Mouse (Mus musculus) hindbrain, embryonic 15.5 days (tissue): ENCODE measurements around the gene Xlr3b. TPM values are rescaled to one million over a fixed set of nuclear protein-coding genes. Genes with fewer than 3 reads are reported as not detected.
A peak's percentile ranks its signal among the peaks of the same experiment; 100 is the strongest.
"Not testable (repeated sequence)": the region's sequence is repeated elsewhere in the genome, so short reads cannot be mapped to it uniquely, and the experiment has no call there.

ENCODE experiments used
- ATAC-seq: fragments of 200-750 bp; cut with Nextera tagmentation; 2 replicates; pipeline ENCODE4 v1.8.0; 2017; ENCODE audit warnings: low read depth, moderate number of reproducible peaks, moderate TSS enrichment; ENCODE audit not compliant: low FRiP score
- H3K27ac ChIP-seq: fragments of 300-500 bp; sonication (generic); replicated peaks from 2 replicates; pipeline ENCODE4 v1.5.1; 2015; ENCODE audit warnings: mild to moderate bottlenecking, inconsistent platforms
- H3K27me3 ChIP-seq: fragments of 300-500 bp; sonication (generic); 2 replicates; pipeline ENCODE4 v1.6.1; 2015; ENCODE audit warnings: control low read depth, inconsistent platforms
- H3K36me3 ChIP-seq: fragments of 300-500 bp; sonication (generic); 2 replicates; pipeline ENCODE4 v1.6.1; 2015; ENCODE audit warnings: control low read depth, inconsistent platforms
- H3K4me1 ChIP-seq: fragments of 300-500 bp; sonication (generic); replicated peaks from 2 replicates; pipeline ENCODE4 v1.6.1; 2015; ENCODE audit warnings: control low read depth, inconsistent platforms
- H3K4me2 ChIP-seq: fragments of 300-500 bp; sonication (generic); 2 replicates; pipeline ENCODE4 v1.6.1; 2015; ENCODE audit warnings: moderate library complexity, mild to moderate bottlenecking, inconsistent platforms
- H3K4me3 ChIP-seq: fragments of 300-500 bp; sonication (generic); 2 replicates; pipeline ENCODE4 v1.5.1; 2015; ENCODE audit warnings: mild to moderate bottlenecking, inconsistent platforms
- H3K9ac ChIP-seq: fragments of 300-500 bp; sonication (generic); 2 replicates; pipeline ENCODE4 v1.6.1; 2015; ENCODE audit warnings: inconsistent platforms
- H3K9me3 ChIP-seq: fragments of 300-500 bp; sonication (generic); 2 replicates; pipeline ENCODE4 v1.6.1; 2016; ENCODE audit warnings: control low read depth, inconsistent platforms
- WGBS: fragments of 180-500 bp; shearing (Covaris S2); methylation state at CpG from one replicate; pipeline ENCODE4 v1.1.7; 2015; 5-methylcytosine and 5-hydroxymethylcytosine counted together
- polyA plus RNA-seq: library from polyadenylated mRNA; unstranded; fragments of >200 nt; fragmentation: Nextera tagmentation; extraction: Ambion mirVana; gene quantifications from 2 replicates; pipeline ENCODE4 v1.2.1, GENCODE M21; 2015

Xlr3b gene
- 15.5 and 18.1 TPM in 2 replicates for polyA plus RNA-seq

DNA sequence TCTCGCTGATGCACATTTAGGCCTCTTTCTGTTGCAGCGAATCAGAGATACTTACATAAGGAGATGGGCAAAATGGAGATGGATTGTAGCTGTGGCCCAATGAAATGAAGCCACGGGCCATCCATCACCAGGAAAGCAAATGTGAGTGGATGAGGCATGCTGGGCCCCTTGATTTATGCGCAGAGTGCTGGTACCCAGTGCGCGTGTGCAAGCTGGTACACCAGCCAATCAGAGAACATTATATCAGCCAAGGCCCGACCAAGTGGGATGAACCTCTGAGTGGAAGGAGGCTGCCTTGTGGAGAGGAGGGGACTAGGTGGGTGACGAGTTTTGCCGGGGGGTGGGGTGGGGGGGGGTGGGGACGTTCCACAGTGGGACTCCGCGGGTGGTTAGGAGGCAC, at the start of gene Xlr3b:
Gene Xlr3b (plus strand): TSS at position 274 of the 400 bp plus-strand sequence.
- not testable (repeated sequence) for H3K27me3 ChIP-seq, H3K9me3 ChIP-seq, H3K9ac ChIP-seq, H3K4me1 ChIP-seq, H3K27ac ChIP-seq, H3K4me2 ChIP-seq, H3K36me3 ChIP-seq, H3K4me3 ChIP-seq
- peak; percentile 61; the same call in 1 of the 2 replicates for ATAC-seq
- WGBS, result 80% methylated on average over 12 of the region's 12 CpGs

DNA sequence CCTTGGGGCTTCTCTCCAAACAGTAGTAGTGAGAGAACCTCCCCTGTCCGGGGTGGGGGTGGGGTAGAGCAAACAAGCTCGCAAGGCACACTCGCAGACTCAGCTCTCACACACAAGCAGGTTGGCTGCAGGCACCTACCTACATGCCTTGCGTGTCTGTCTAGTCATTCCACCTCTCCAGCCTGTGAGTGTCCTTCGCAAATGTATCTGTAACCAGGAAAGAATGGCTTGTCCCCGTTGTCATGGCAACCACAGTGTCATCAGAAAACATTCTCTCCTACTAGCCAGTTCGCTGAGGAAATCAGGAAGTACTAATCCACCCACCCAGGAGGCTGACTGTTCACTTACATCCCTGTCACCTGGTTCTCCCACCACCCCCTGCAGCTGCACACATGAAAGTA, 48.8 kb upstream of the Xlr3b start:
- peak; percentile 87 for ATAC-seq
- H3K27ac ChIP-seq, H3K9me3 ChIP-seq, H3K27me3 ChIP-seq, H3K4me2 ChIP-seq, H3K36me3 ChIP-seq, H3K4me1 ChIP-seq, H3K4me3 ChIP-seq, H3K9ac ChIP-seq: not testable (repeated sequence)
- no CpG with 5 or more reads among the region's 7 CpGs for WGBS

DNA sequence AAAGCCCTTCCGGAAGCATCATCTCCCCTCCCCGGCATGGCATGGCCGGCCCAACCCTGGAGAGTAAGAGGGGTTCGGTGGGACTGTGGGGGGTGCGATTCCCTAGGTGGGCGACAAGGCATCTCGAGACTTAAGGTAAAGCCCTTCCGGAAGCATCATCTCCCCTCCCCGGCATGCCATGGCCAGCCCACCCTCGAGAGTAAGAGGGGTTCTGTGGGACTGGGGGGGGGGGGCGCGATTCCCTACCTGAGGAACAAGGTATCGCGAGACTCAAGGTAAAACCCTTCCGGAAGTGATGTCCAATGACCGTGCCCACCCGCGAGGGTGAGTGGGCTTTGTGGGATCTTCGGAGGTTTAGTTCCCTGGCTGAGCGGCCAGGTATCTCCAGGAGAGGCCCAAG, 43.5 kb upstream of the Xlr3b start, which contains the start of gene Xlr5b:
Gene Xlr5b (plus strand): TSS at position 301 of the 400 bp plus-strand sequence.
- WGBS, result no CpG with 5 or more reads among the region's 20 CpGs

DNA sequence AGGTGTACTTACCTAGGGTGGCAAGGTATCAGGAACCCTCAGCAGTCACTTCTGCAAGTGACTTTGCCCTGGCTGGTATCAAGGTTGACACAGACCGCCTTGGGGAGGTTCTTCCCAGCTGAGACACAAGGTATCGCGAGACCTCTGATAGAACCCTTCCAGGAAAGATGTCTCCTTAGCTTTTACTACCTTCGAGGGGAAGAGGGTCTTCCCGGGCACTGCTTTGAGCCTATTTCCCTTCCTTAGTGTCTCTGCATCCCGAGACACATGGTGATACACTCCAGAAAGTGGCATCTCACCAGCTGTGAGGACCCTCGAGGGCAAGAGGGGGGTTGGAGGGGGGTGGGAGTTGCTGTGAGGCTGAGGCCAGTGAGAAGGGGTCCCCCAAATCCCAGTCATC, 42.7 kb upstream of the Xlr3b start, which contains the start of gene DXBay18:
Gene DXBay18 (minus strand): TSS at position 101 of the 400 bp plus-strand sequence.
- not testable (repeated sequence) for H3K9me3 ChIP-seq

More for the DNA sequence above, 43.5 kb upstream of the Xlr3b start, which contains the start of gene Xlr5b:
- H3K9me3 ChIP-seq, H3K4me2 ChIP-seq, ATAC-seq, H3K27me3 ChIP-seq, H3K36me3 ChIP-seq, H3K4me3 ChIP-seq, H3K9ac ChIP-seq, H3K4me1 ChIP-seq, H3K27ac ChIP-seq: not testable (repeated sequence)

DNA sequence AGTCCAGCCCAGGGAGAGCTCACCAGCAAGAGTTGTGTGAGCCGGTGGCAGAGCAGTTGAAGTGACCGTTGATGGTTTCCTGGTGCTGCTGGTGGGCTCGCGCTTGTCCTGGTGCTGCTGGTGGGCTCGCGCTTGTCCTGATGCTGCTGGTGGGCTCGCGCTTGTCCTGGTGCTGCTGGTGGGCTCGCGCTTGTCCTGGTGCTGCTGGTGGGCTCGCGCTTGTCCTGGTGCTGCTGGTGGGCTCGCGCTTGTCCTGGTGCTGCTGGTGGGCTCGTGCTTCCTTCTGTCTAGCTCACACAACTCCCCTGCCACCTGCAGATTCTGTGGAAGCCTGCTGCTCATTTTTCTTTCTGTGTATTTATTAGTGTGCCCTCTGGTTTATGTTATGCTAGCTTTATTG, 15.1 kb upstream of the Xlr3b start, which contains the start of gene Spin2d:
Gene Spin2d (minus strand): TSS at position 101 of the 400 bp plus-strand sequence.
- H3K4me3 ChIP-seq, H3K27me3 ChIP-seq, H3K9ac ChIP-seq, H3K9me3 ChIP-seq, ATAC-seq, H3K36me3 ChIP-seq, H3K27ac ChIP-seq, H3K4me1 ChIP-seq, H3K4me2 ChIP-seq: not testable (repeated sequence)
- WGBS, result 90% methylated on average over 6 of the region's 15 CpGs

More for the DNA sequence above, 42.7 kb upstream of the Xlr3b start, which contains the start of gene DXBay18:
- H3K27me3 ChIP-seq, ATAC-seq, H3K27ac ChIP-seq, H3K4me2 ChIP-seq, H3K9ac ChIP-seq, H3K4me3 ChIP-seq, H3K36me3 ChIP-seq, H3K4me1 ChIP-seq: not testable (repeated sequence)
- WGBS, result no CpG with 5 or more reads among the region's 7 CpGs

DNA sequence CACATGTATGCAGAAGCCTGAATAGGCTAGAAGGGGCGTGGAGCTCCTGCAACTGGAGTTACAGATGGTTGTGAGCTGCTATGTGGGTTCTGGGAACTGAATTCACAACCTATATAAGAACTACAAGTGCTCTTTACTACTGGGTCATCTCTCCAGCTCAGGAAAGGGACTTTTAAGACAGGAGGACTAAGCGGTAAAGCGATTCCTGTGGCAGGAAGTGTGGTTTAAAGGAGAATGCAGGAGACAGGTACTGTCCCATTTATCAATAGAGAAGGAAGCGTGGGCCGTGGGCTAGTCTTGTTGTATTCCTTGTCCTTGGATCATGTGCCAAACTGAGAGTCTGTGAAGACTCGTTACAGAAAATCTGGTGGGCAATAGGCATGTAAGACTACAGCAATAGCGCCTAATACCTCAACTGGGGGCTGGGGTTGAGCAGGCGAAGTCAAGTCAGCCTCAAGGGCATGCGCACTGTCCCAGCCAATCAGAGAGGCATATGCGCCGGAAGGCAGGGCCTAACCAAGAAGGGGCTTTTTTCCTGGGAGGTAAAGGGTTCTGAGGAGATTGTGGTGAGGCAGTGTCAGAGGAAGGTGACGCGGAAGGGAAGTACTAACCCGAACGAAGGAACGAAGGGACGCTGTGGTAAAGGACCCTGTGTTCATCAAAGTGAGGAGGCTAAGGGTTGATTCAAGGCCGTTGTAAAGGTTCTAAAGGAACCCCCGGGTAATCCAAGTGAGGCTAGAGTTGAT, 22.0 kb downstream of the Xlr3b start, which contains the start of gene Xlr4b:
Gene Xlr4b (plus strand): TSS at position 515 of the 746 bp plus-strand sequence.
- not testable (repeated sequence) for H3K4me1 ChIP-seq, H3K9ac ChIP-seq, ATAC-seq, H3K27me3 ChIP-seq, H3K36me3 ChIP-seq, H3K4me2 ChIP-seq, H3K9me3 ChIP-seq, H3K27ac ChIP-seq, H3K4me3 ChIP-seq
- 81% methylated on average over 15 of the region's 19 CpGs for WGBS

DNA sequence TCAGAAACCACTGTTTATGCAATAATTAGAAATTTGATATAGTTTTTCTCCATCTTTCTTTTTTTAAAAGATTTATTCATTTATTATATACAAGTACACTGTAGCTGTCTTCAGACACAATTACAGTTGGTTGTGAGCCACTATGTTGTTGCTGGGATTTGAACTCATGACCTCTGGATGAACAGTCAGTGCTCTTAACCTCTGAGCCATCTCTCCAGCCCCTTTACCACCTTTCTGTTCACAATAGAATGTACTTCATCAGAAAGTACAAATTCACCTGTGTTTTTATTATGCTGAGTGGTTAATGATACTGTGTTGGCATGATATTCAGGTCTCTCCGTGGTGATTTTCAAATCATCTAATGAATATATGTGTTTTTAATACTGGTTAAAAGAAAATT, 33.4 kb downstream of the Xlr3b start:
- no peak overlapping the region for H3K4me3 ChIP-seq
- H3K4me2 ChIP-seq, result no peak overlapping the region
- no peaks in the 10 kb centered on the region for H3K27me3 ChIP-seq
- H3K27ac ChIP-seq, result no peak overlapping the region
- no peaks in the 10 kb centered on the region for H3K36me3 ChIP-seq
- no peak overlapping the region for H3K9ac ChIP-seq
- H3K4me1 ChIP-seq, result 0 out of 2 replicates have a peak, but pooled peaks cover under 1% of the 10 kb centered on the region
- WGBS, result 42% methylated on average over 1 of the region's 1 CpGs
- no peaks in the 10 kb centered on the region for H3K9me3 ChIP-seq
- ATAC-seq, result no peak

DNA sequence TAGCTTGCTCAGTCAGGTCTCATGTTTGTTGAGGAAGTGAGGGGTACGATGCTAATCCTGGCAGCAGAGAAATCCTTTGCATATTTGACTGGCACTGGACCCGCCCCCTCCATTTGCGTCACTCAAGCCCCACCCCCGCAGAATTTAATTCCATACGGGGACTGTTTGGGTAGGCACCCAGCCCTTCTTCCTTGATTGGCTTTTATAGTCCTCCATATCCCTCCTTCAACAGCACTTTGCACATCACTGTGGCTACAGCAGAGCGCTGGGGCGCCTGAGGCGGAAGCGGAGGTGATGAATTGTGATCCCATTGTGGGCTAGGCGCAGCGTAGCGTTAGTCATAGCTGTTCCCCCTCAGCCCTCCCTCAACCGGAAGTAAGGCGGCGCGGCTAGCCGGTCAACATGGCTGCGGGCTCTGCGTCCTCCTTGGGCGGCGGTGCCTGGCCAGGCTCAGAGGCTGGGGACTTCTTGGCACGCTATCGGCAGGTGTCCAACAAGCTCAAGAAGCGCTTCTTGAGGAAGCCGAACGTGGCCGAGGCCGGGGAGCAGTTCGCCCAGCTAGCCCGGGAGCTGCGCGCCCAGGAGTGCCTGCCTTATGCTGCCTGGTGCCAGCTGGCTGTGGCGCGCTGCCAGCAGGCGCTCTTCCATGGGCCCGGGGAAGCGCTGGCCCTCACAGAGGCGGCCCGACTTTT, 36.1 kb downstream of the Xlr3b start, which contains the start of gene F8a:
Gene F8a (plus strand): TSS at position 378 of the 692 bp plus-strand sequence.
- Histone ChIP-seq H3K9ac (peak within 1 kb of the TSS; percentile 66), H3K36me3 (no peaks in the 10 kb centered on the region), H3K4me2 (peak within 1 kb of the TSS; percentile 63), H3K9me3 (no peaks in the 10 kb centered on the region), H3K4me3 (peak within 1 kb of the TSS; percentile 66), H3K4me1 (0 out of 2 replicates have a peak, but pooled peaks cover 6% of the 10 kb centered on the region), H3K27me3 (no peaks in the 10 kb centered on the region), H3K27ac (peak within 1 kb of the TSS; percentile 95)
- ATAC-seq, result peak; percentile 98
- WGBS, result 26% methylated on average over 38 of the region's 39 CpGs

DNA sequence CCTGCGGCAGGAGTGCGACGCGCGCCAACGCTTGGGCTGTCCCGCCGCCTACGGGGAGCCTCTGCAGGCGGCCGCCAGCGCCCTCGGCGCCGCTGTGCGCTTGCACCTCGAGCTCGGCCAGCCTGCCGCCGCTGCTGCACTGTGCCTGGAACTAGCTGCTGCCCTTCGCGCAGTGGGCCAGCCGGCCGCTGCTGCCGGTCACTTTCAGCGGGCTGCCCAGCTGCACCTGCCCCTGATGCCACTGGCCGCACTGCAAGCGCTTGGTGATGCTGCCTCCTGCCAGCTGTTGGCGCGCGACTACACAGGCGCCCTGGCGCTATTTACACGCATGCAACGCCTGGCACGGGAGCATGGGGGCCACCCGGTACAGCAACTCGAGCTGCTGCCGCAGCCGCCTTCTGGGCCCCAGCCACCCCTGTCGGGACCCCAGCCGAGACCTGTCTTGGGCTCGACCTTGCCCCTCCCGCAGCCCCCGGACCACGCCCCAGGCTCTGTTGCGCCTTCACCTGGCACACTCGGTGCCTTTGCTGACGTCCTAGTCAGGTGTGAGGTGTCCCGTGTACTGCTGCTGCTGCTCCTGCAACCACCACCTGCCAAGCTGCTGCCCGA, 36.7 kb downstream of the Xlr3b start:
- peak overlapping the region; percentile 66 for H3K9ac ChIP-seq
- ATAC-seq, result peak; percentile 76
- no peaks in the 10 kb centered on the region for H3K36me3 ChIP-seq
- H3K4me3 ChIP-seq, result peak overlapping the region; percentile 66
- 24% methylated on average over 51 of the region's 51 CpGs for WGBS
- H3K4me1 ChIP-seq, result 0 out of 2 replicates have a peak, but pooled peaks cover 6% of the 10 kb centered on the region
- no peaks in the 10 kb centered on the region for H3K9me3 ChIP-seq
- peak overlapping the region; percentile 63 for H3K4me2 ChIP-seq
- H3K27me3 ChIP-seq, result no peaks in the 10 kb centered on the region
- peak overlapping the region; percentile 95 for H3K27ac ChIP-seq

DNA sequence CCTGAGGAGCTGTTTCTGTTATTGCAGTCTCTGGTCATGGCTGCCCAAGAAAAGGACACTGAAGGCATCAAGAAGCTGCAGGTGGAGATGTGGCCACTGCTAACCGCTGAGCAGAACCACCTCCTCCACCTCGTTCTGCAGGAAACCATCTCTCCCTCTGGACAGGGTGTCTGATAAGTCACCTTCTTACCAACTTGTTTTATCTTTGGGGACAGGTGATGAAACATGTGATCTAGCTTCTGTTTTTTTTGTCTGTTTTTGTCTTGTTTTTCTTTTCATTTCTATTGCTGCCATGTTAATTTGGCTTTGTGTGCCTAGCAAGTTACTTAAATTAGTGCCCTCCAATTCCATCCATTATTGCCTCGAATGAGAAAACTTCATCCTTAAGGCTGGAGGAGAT, 37.3 kb downstream of the Xlr3b start:
- ATAC-seq, result no peak
- Histone ChIP-seq H3K4me3 (peak overlapping the region; percentile 66), H3K9me3 (no peaks in the 10 kb centered on the region), H3K4me1 (0 out of 2 replicates have a peak, but pooled peaks cover 6% of the 10 kb centered on the region), H3K36me3 (no peaks in the 10 kb centered on the region), H3K27ac (peak overlapping the region; percentile 95), H3K4me2 (peak overlapping the region; percentile 63), H3K9ac (peak overlapping the region; percentile 66), H3K27me3 (no peaks in the 10 kb centered on the region)
- WGBS, result 37% methylated on average over 3 of the region's 3 CpGs

DNA sequence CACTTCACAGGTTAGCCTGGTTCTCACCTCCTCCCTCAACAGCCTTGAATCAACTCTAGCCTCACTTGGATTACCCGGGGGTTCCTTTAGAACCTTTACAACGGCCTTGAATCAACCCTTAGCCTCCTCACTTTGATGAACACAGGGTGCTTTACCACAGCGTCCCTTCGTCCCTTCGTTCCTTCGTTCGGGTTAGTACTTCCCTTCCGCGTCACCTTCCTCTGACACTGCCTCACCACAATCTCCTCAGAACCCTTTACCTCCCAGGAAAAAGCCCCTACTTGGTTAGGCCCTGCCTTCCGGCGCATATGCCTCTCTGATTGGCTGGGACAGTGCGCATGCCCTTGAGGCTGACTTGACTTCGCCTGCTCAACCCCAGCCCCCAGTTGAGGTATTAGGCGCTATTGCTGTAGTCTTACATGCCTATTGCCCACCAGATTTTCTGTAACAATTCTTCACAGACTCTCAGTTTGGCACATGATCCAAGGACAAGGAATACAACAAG, 50.9 kb downstream of the Xlr3b start, which contains the start of gene Xlr4c:
Gene Xlr4c (minus strand): TSS at position 310 of the 505 bp plus-strand sequence.
- not testable (repeated sequence) for ATAC-seq, H3K9me3 ChIP-seq, H3K4me1 ChIP-seq, H3K4me2 ChIP-seq, H3K36me3 ChIP-seq, H3K9ac ChIP-seq, H3K27ac ChIP-seq, H3K4me3 ChIP-seq, H3K27me3 ChIP-seq
- 88% methylated on average over 14 of the region's 14 CpGs for WGBS
